Mouse (Mus musculus): ENCODE measurements at regions not wholly inside any gene's neighbourhood (a gene's known extent, or its start where the extent isn't known, plus 50 kb on each side); places are given as distances from the start of the nearest gene placed in this dataset.
A peak's percentile ranks its signal among the peaks of the same experiment; 100 is the strongest.
"Not testable (repeated sequence)": the region's sequence is repeated elsewhere in the genome, so short reads cannot be mapped to it uniquely, and the experiment has no call there.

DNA sequence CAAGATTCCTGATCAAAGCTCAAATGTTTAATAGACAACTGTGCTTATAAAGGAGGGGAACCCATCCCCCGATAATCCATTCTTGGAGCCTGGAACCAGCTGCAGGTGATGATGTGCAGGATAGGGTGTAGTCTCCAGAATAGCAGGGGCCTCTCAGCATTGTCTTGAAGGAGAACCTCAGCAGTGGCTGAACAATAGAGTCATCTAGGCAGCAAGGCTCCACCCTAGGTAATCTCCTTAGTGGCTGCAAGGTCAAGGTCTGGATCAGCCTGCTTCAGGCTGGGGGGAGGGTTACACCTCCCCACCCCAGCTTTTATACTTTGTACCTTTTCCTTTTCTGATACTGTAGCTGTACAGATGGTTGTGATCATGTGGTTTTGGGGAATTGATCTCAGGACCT, 116.8 kb upstream of the Mettl4 start:
- no peak overlapping the region for H3K4me3 ChIP-seq (ENCODE audit: insufficient read depth, low read depth, low read length)
- no peaks in the 10 kb centered on the region for H3K4me1 ChIP-seq (ENCODE audit: control insufficient read depth, insufficient read depth, insufficient read length, low read length)
- H3K27ac ChIP-seq (replicated peaks; ENCODE audit: low read depth, low read length) = no peak overlapping the region

DNA sequence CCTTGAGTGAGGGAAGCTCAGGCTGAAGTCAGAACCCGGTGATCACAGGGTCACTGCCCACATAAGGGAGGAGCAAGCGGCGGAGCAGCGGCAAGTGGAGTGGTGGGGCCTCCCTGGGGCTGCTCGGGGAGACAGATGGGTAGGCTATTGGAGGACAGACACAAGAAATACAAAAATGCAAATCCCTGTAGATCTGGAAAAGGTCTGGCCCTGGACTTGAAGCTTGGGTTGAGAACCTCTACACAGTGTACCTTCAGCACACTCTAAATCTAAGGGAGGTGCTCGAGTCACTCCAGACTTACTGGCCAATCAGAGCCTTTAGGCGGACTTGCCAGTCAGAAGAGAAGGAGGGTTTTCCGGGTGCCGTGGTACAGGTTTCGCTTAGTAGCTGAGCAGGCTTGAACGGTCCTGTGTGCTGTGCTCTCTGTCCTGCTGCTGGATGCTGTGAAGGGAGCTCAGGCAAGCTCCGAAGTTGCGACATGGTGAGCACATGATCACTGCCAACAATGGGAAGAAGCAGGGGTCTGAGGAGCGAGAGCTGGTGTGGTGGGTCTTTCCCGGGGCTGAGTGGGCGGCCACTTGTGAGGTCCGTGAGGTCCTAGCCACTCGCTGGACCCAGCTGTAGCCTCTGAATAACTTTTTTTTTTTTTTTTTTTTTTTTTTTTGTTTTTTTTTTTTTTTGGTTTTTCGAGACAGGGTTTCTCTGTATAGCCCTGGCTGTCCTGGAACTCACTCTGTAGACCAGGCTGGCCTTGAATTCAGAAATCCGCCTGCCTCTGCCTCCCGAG, 114.9 kb upstream of the Mettl4 start:
- not testable (repeated sequence) for H3K27ac ChIP-seq (replicated peaks; ENCODE audit: low read depth, low read length); H3K4me1 ChIP-seq (ENCODE audit: control insufficient read depth, insufficient read depth, insufficient read length, low read length)
- H3K4me3 ChIP-seq (ENCODE audit: insufficient read depth, low read depth, low read length) = peak overlapping the region; percentile 70

DNA sequence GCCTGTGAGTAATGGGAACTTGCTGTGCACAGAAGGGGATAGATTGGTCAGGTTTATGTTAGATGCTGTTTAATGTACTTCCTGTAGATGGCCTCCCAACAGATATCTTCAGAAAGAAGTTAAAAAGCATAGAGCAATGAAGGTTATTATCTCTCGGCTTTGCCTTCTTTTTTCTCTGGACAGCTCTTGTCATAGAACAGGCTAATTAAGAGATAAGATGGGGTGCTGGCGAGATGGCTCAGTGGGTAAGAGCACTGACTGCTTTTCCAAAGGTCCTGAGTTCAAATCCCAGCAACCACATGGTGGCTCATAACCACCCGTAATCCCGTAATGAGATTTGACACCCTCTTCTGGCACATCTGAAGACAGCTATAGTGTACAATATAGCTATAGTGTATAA, 104.9 kb upstream of the Mettl4 start:
- H3K27ac ChIP-seq (replicated peaks; ENCODE audit: low read depth, low read length); H3K4me3 ChIP-seq (ENCODE audit: insufficient read depth, low read depth, low read length); H3K4me1 ChIP-seq (ENCODE audit: control insufficient read depth, insufficient read depth, insufficient read length, low read length): not testable (repeated sequence)

DNA sequence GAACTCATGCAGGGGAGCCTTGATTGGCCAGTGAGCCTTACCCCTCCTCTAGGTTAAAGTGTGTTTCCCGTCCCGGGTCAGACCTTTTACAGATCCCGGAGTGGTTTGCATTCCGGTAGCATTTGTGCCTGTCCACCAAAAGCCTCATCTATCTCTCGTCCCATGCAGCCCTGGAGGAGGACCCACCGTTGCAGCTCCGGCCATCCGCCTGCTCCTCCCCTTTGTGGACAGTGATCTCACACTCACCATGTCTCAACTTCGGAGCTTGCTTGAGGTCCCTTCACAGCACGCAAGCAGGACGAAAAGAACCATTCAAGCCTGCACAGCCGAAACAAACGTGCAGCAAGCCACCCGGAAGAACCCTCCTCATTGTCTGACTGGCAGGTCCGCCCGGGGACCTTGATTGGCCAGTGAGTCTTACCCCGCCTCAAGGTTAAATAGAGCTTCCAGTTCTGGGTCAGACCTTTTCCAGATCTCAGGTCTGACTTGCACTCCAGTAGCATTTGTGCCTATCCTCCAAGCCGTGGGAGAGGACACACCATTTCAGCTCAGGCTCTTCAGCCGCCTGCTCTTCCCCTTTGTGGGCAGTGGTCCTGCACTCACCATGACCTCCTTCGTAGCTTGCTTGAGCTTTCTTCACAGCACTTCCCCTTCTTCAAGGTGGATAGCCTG, 84.8 kb upstream of the Mettl4 start:
- Histone ChIP-seq H3K4me1 (ENCODE audit: control insufficient read depth, insufficient read depth, insufficient read length, low read length) (no peaks in the 10 kb centered on the region; the same call in 1 of the 2 replicates), H3K27ac (replicated peaks; ENCODE audit: low read depth, low read length) (peak overlapping the region; percentile 70), H3K4me3 (ENCODE audit: insufficient read depth, low read depth, low read length) (peak overlapping the region; percentile 80)

DNA sequence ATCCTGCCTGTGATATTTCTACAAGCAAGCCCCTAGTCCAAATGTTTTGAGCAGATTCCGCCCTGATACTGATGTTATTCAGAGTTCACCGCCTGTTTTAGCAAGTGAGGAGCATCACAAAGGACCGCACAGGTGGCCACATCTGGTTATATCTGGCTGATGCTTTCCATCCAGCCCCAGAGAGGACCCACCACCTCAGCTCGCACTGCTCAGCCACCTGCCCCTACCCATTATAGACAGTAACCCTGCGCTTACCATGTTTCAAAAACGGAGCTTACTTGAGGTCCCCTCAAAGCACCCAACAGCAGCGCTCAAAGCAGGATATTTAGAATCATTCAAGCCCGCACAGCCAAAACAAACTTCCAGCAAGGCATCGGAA, 84.2 kb upstream of the Mettl4 start:
- peak overlapping the region; percentile 80 for H3K4me3 ChIP-seq (ENCODE audit: insufficient read depth, low read depth, low read length)
- H3K27ac ChIP-seq (replicated peaks; ENCODE audit: low read depth, low read length); H3K4me1 ChIP-seq (ENCODE audit: control insufficient read depth, insufficient read depth, insufficient read length, low read length): not testable (repeated sequence)

DNA sequence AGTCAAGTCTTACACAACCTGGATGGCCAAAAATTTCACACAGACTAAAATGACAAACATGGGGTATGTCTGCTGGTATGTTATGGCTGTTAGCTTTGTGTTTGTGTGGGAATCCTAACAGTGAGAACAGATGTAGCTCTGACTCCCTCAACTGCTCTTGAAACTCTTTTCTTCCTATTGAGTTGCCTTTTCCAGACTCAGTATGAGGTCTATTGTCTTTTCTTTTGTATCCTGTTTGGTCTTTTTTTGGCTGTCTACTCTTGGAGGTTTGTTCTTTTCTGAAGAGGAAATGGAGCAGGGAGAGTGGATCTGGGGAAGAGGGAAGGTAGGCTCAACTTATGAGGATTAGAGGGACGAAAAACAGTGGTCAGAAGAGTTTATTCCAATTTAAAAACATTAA, 76.6 kb upstream of the Mettl4 start:
- H3K27ac ChIP-seq (replicated peaks; ENCODE audit: low read depth, low read length); H3K4me1 ChIP-seq (ENCODE audit: control insufficient read depth, insufficient read depth, insufficient read length, low read length); H3K4me3 ChIP-seq (ENCODE audit: insufficient read depth, low read depth, low read length): not testable (repeated sequence)

DNA sequence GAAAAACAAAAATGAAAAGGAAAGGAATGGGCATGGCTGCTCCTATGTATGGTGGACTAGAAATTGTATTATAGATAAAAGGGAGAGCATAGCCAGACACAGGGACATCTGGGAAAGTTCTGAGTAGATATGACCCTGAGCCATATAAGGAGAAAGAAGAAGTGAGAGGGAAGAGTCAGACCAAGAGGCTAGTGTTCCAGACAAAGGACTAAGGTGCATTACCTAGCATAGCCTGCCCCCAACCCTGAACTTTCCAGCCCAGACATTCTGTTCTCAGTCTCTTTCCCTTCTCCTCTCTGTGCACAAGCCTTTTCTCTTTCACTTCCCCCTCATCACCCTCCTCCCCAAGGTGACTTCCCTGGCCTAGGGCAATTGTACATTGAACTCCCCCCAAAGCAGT, 58.9 kb upstream of the Mettl4 start:
- Histone ChIP-seq H3K27ac (replicated peaks; ENCODE audit: low read depth, low read length) (no peak overlapping the region), H3K4me1 (ENCODE audit: control insufficient read depth, insufficient read depth, insufficient read length, low read length) (no peaks in the 10 kb centered on the region), H3K4me3 (ENCODE audit: insufficient read depth, low read depth, low read length) (no peak overlapping the region)

All from brown adipose tissue, adult 24 weeks (tissue).